In genomic region chr13:48841905-48842592, GRCm38 (mm10) we compare ENCODE assay signal across 16 mouse cellular contexts. TPM values are rescaled to one million over a fixed set of nuclear protein-coding genes. Genes with fewer than 3 reads are reported as not detected.
DNase-seq lines count a peak whose midpoint lies in the region; ATAC-seq and TF ChIP-seq lines count a peak whose summit lies in the region.
"Had no signal": no experiment of that assay in that cellular context is flagged by ENCODE, and none has a peak within 500 bp of the region (broad histone marks: within the 10 kb centered on the region; RNA-seq: fewer than 3 reads in every experiment).

No protein-coding gene starts in this region.

- TF ChIP-seq POLR2A in bone marrow, adult 2 months (IDR thresholded peaks at IDR 0.05; ENCODE audit: borderline replicate concordance, control insufficient read depth, low read depth, low read length): no peak

- no peaks in the 10 kb centered on the region for H3K27me3 ChIP-seq in kidney, embryonic 15.5 days
- H3K27me3 ChIP-seq: hindbrain, embryonic 15.5 days; limb, embryonic 15.5 days; neural tube, embryonic 13.5 days had no signal

- H3K9ac ChIP-seq in kidney, embryonic 15.5 days: no peak overlapping the region
- H3K9ac ChIP-seq: hindbrain, embryonic 15.5 days; limb, embryonic 15.5 days; neural tube, embryonic 13.5 days had no signal

- H3K9me3 ChIP-seq in kidney, embryonic 15.5 days (replicated peaks): no peaks in the 10 kb centered on the region
- H3K9me3 ChIP-seq: hindbrain, embryonic 15.5 days; limb, embryonic 15.5 days; neural tube, embryonic 13.5 days had no signal

- H3K4me1 ChIP-seq in kidney, embryonic 15.5 days: peaks cover 10% of the 10 kb centered on the region
- H3K4me1 ChIP-seq in bone marrow, adult 2 months (ENCODE audit: control insufficient read depth, insufficient read depth, low read length): peaks cover 12% of the 10 kb centered on the region
- H3K4me1 ChIP-seq: hindbrain, embryonic 15.5 days had no signal

- no peak for TF ChIP-seq CTCF in bone marrow, adult 2 months (IDR thresholded peaks at IDR 0.05; ENCODE audit: control insufficient read depth, insufficient read depth, low read length)

- H3K36me3 ChIP-seq in kidney, embryonic 15.5 days: no peaks in the 10 kb centered on the region
- H3K36me3 ChIP-seq: hindbrain, embryonic 15.5 days; limb, embryonic 15.5 days; neural tube, embryonic 13.5 days had no signal

- 59% methylated on average over 5 of the region's 5 CpGs for WGBS in kidney, embryonic 15.5 days
- WGBS in bone marrow, adult 2 months: 17% methylated on average over 5 of the region's 5 CpGs

- ATAC-seq in kidney, embryonic 15.5 days (replicated peaks; ENCODE audit: low FRiP score): no peak
- peak; percentile 89 for ATAC-seq in megakaryocyte, adult 5-6 weeks (ENCODE audit: poor library complexity, severe bottlenecking)
- ATAC-seq: forebrain, embryonic 14.5 days had no signal

- H3K4me2 ChIP-seq in kidney, embryonic 15.5 days: no peak overlapping the region
- H3K4me2 ChIP-seq: hindbrain, embryonic 15.5 days; limb, embryonic 15.5 days; midbrain, embryonic 11.5 days; neural tube, embryonic 13.5 days had no signal

- H3K4me3 ChIP-seq in kidney, embryonic 15.5 days (replicated peaks): no peak overlapping the region
- no peak overlapping the region for H3K4me3 ChIP-seq in bone marrow, adult 2 months (replicated peaks; ENCODE audit: control insufficient read depth, low read depth, low read length)
- H3K4me3 ChIP-seq: hindbrain, embryonic 15.5 days; limb, embryonic 15.5 days; neural tube, embryonic 13.5 days had no signal

- H3K27ac ChIP-seq in kidney, embryonic 15.5 days: 0 out of 2 replicates have a peak overlapping the region, but pooled peaks have one; percentile 22
- H3K27ac ChIP-seq in bone marrow, adult 2 months (ENCODE audit: control insufficient read depth, insufficient read depth, low read depth, low read length, poor library complexity): peak overlapping the region; percentile 18; the same call in 1 of the 2 replicates
- H3K27ac ChIP-seq: hindbrain, embryonic 15.5 days; limb, embryonic 15.5 days; neural tube, embryonic 13.5 days had no signal

- DNase-seq in kidney, postnatal 14 days: no peak
- DNase-seq in 416B (ENCODE audit: low read depth): peak; percentile 61
- DNase-seq in left cerebral cortex, adult 9 months (ENCODE audit: low spot score in 2 of 2): no peak
- no peak for DNase-seq in Muller cell, postnatal 12 days (ENCODE audit: inconsistent ontology term)
- DNase-seq in frontal cortex, postnatal 10 days (ENCODE audit: low spot score in 2 of 2): no peak
- DNase-seq: cerebellum, adult 11-12 months; heart, adult 11 months; right cerebral cortex, postnatal 25 days had no signal

RNA-seq across cellular contexts. Expression of gene Phf2, which starts 28.9 kb away (rescaled TPM):
- polyA plus RNA-seq in kidney, embryonic 15.5 days (2015; fragmentation: Nextera tagmentation; extraction: Ambion mirVana): 7.5 and 7.8 TPM in 2 replicates
- 8.6 and 11.8 TPM in 2 replicates for polyA plus RNA-seq in bone marrow, adult 2 months (2011; ENCODE audit: insufficient read depth, insufficient read length, low replicate concordance, missing spikeins)
- total RNA-seq in megakaryocyte, adult 5-6 weeks (2015): 24.8 and 26.8 TPM in 2 replicates
- 9.9 and 15.3 TPM in 2 replicates for total RNA-seq in megakaryocyte, adult 5-6 weeks (2017)
